Comparison of ENCODE assay signal across 8 mouse cellular contexts in genomic region chr9:77381565-77381964, GRCm38 (mm10). TPM values are rescaled to one million over a fixed set of nuclear protein-coding genes. Genes with fewer than 3 reads are reported as not detected.
DNase-seq lines count a peak whose midpoint lies in the region; ATAC-seq and TF ChIP-seq lines count a peak whose summit lies in the region.

No protein-coding gene starts in this region.

- 10% methylated on average over 5 of the region's 5 CpGs for WGBS in kidney, adult 2 months
- 10% methylated on average over 5 of the region's 5 CpGs for WGBS in kidney, embryonic 16.5 days

- H3K9ac ChIP-seq in kidney, embryonic 16.5 days (replicated peaks; ENCODE audit: low read length), result no peak overlapping the region

- no peak overlapping the region for H3K27ac ChIP-seq in kidney, adult 2 months (ENCODE audit: insufficient read depth, low read depth, low read length)
- no peak overlapping the region for H3K27ac ChIP-seq in kidney, embryonic 16.5 days (ENCODE audit: low read length)

- TF ChIP-seq POLR2A in kidney, adult 2 months (IDR thresholded peaks at IDR 0.05; ENCODE audit: low read depth, low read length), result no peak

- no peaks in the 10 kb centered on the region for H3K36me3 ChIP-seq in kidney, adult 2 months (ENCODE audit: control insufficient read depth, insufficient read depth, low read length)
- H3K36me3 ChIP-seq in kidney, embryonic 16.5 days (ENCODE audit: insufficient read depth, low read length), result no peaks in the 10 kb centered on the region

- H3K4me2 ChIP-seq in kidney, embryonic 16.5 days (replicated peaks; ENCODE audit: low read depth, low read length), result no peak overlapping the region

- H3K9me3 ChIP-seq in kidney, embryonic 16.5 days (ENCODE audit: low read length), result no peaks in the 10 kb centered on the region

- DNase-seq in kidney, adult 2 months, result peak; percentile 78
- peak; percentile 90 for DNase-seq in adrenal gland, postnatal 10 days
- DNase-seq in embryo, embryonic 9.5 days (ENCODE audit: extremely low spot score), result peak; percentile 82
- DNase-seq in heart, postnatal 36 days, result peak; percentile 55 to 78
- DNase-seq in left cerebral cortex, postnatal 36 days (ENCODE audit: low spot score in 2 of 2), result peak; percentile 54 to 75
- DNase-seq in ovary, adult 18-20 months (ENCODE audit: low spot score), result peak; percentile 11
- DNase-seq in urinary bladder, adult 18-20 months (ENCODE audit: low spot score in 2 of 2), result peak; percentile 18 to 71

- TF ChIP-seq CTCF in kidney, adult 2 months (conservative IDR thresholded peaks at IDR 0.05; ENCODE audit: insufficient read depth, insufficient read length, low read depth, low read length), result peak; percentile 82

- no peaks in the 10 kb centered on the region for H3K27me3 ChIP-seq in kidney, adult 2 months (replicated peaks; ENCODE audit: control insufficient read depth, insufficient read depth, low read length)
- no peaks in the 10 kb centered on the region for H3K27me3 ChIP-seq in kidney, embryonic 16.5 days (ENCODE audit: insufficient read depth, low read length)

- no peak for ATAC-seq in kidney, embryonic 16.5 days (ENCODE audit: low FRiP score, low TSS enrichment)

- H3K4me1 ChIP-seq in kidney, adult 2 months (ENCODE audit: control insufficient read depth, insufficient read depth, low read length), result no peaks in the 10 kb centered on the region; the same call in 1 of the 2 replicates
- peaks cover 6% of the 10 kb centered on the region; the same call in 1 of the 2 replicates for H3K4me1 ChIP-seq in kidney, embryonic 16.5 days (ENCODE audit: insufficient read depth, low read length)

- no peak overlapping the region for H3K4me3 ChIP-seq in kidney, adult 2 months (ENCODE audit: insufficient read depth, low read depth, low read length)
- H3K4me3 ChIP-seq in kidney, embryonic 16.5 days (ENCODE audit: low read length), result no peak overlapping the region

- intact Hi-C loops in heart, postnatal 36 days (cut with DNase I), result no loop called here
- intact Hi-C loops in left cerebral cortex, postnatal 36 days (cut with DNase I), result loop anchor here (2.0 kb wide), 1 partner anchor 1111 kb away; no protein-coding TSS in a partner anchor

RNA-seq across cellular contexts. Expression of gene Mlip, which starts 28.8 kb away (rescaled TPM):
- 0.08 and 0.55 TPM in 2 replicates for polyA plus RNA-seq in kidney, adult 2 months (2012; rRNA removed)
- polyA plus RNA-seq in kidney, embryonic 16.5 days (2015; fragmentation: Nextera tagmentation; extraction: Ambion mirVana), result 0.31 and 0.41 TPM in 2 replicates
- total RNA-seq in adrenal gland, postnatal 10 days (2021), result 10 to 100 TPM in 1 of 2 experiments, 1 to 10 TPM in 1; 2.7 to 12.7 TPM
- total RNA-seq in heart, postnatal 36 days (2021), result 100 to 1,000 TPM; 151 to 152 TPM
- 100 to 1,000 TPM; 117 to 119 TPM for total RNA-seq in left cerebral cortex, postnatal 36 days (2021)

Comparison
In these comparisons a context has a peak if more than half of its experiments do, and no peak if none do; other contexts are left out.
1. DNase-seq: peak in every context shown above with its lines; median percentile 90 in adrenal gland, postnatal 10 days; 82 in embryo, embryonic 9.5 days; 78 in kidney, adult 2 months; 66 in heart, postnatal 36 days; 64 in left cerebral cortex, postnatal 36 days; 44 in urinary bladder, adult 18-20 months; 11 in ovary, adult 18-20 months.
2. RNA of gene Mlip, which starts 28.8 kb away (total RNA-seq): 151 to 152 TPM in heart, postnatal 36 days and 117 to 119 TPM in left cerebral cortex, postnatal 36 days; 2.7 to 12.7 TPM in adrenal gland, postnatal 10 days; every median in the first group is over 4 times any median in the second.